Mouse (Mus musculus) testis, adult 2 months (tissue): ENCODE data around the gene Zfp184. TPM values are rescaled to one million over a fixed set of nuclear protein-coding genes. Genes with fewer than 3 reads are reported as not detected.

Experiments used
- H3K27ac ChIP-seq: fragments of 200-500 bp; 2 replicates; pipeline ENCODE4 v1.5.1; 2012; ENCODE audit warnings: low read depth, low read length; ENCODE audit not compliant: control insufficient read depth, insufficient read depth
- H3K27me3 ChIP-seq: fragments of 200-500 bp; 2 replicates; pipeline ENCODE4 v1.6.1; 2012; ENCODE audit warnings: mild to moderate bottlenecking, low read length, moderate library complexity; ENCODE audit not compliant: control insufficient read depth, insufficient read depth
- H3K36me3 ChIP-seq: fragments of 200-500 bp; 2 replicates; pipeline ENCODE4 v1.6.1; 2012; ENCODE audit warnings: mild to moderate bottlenecking, low read length; ENCODE audit not compliant: control insufficient read depth, insufficient read depth
- H3K4me1 ChIP-seq: fragments of 200-500 bp; 2 replicates; pipeline ENCODE4 v1.6.1; 2012; ENCODE audit warnings: low read length; ENCODE audit not compliant: control insufficient read depth, insufficient read depth
- H3K4me3 ChIP-seq: fragments of 200-500 bp; 2 replicates; pipeline ENCODE4 v1.5.1; 2012; ENCODE audit warnings: low read depth, mild to moderate bottlenecking, low read length, moderate library complexity, mixed read lengths; ENCODE audit not compliant: control insufficient read depth
- CTCF ChIP-seq: fragments of 200-500 bp; IDR thresholded peaks from 2 replicates; pipeline ENCODE4 v1.5.1; 2012; ENCODE audit warnings: low read depth, mild to moderate bottlenecking, inconsistent platforms, low read length, moderate library complexity; ENCODE audit not compliant: control insufficient read depth, insufficient read depth, insufficient replicate concordance
- POLR2A ChIP-seq: fragments of 200-500 bp; IDR thresholded peaks from 2 replicates; pipeline ENCODE4 v1.6.1; 2012; ENCODE audit warnings: low read depth, mild to moderate bottlenecking, inconsistent platforms, low read length, moderate library complexity; ENCODE audit not compliant: control insufficient read depth
- polyA plus RNA-seq: library from polyadenylated mRNA; depleted of rRNA; stranded (reverse); fragments of >200 nt; gene quantifications from 2 replicates; pipeline ENCODE4 v1.2.3, GENCODE M21; 2012

Gene Zfp184
- polyA plus RNA-seq, 1 experiment: 2.8 TPM

DNA sequence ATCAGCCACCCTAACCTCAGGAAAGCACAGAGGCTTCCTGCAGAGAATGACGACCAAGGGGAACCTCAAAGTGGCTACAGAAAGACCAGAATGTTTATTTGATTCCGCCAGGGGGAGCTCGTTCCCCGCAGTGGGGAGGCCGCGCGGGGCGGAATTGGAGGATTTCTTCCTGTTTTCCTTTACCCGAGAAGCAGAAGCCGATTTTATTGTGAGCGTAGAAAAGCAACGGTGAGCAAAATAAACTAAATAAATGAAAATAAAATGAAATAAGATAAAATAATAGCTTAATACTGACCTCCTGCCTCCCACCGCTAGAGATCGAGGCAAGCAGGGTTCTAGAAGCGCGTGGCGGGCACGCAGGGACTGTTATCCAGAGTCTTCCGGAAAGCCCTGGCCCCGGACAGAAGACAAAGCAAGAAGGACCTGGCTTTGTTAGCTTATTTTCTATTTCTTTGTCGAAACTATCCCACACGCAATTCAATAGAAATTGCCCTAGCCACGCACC is 29.4 kb downstream of the Zfp184 start:
- H3K4me1 ChIP-seq: peaks cover 2% of the 10 kb centered on the region; the same call in 1 of the 2 replicates
- peak overlapping the region; percentile 86 for H3K27ac ChIP-seq
- H3K27me3 ChIP-seq: no peaks in the 10 kb centered on the region
- peak overlapping the region; percentile 88 for H3K4me3 ChIP-seq
- TF ChIP-seq CTCF (peak; percentile 74), POLR2A (no peak)
- no peaks in the 10 kb centered on the region for H3K36me3 ChIP-seq

GRCm38 (mm10) chr13:21974726-21975473 is 30.0 kb downstream of the Zfp184 start:
- peak overlapping the region; percentile 86 for H3K27ac ChIP-seq
- no peaks in the 10 kb centered on the region for H3K36me3 ChIP-seq
- TF ChIP-seq CTCF (no peak), POLR2A (no peak)
- H3K4me1 ChIP-seq: peaks cover 2% of the 10 kb centered on the region; the same call in 1 of the 2 replicates
- peak overlapping the region; percentile 88 for H3K4me3 ChIP-seq
- H3K27me3 ChIP-seq: no peaks in the 10 kb centered on the region

DNA sequence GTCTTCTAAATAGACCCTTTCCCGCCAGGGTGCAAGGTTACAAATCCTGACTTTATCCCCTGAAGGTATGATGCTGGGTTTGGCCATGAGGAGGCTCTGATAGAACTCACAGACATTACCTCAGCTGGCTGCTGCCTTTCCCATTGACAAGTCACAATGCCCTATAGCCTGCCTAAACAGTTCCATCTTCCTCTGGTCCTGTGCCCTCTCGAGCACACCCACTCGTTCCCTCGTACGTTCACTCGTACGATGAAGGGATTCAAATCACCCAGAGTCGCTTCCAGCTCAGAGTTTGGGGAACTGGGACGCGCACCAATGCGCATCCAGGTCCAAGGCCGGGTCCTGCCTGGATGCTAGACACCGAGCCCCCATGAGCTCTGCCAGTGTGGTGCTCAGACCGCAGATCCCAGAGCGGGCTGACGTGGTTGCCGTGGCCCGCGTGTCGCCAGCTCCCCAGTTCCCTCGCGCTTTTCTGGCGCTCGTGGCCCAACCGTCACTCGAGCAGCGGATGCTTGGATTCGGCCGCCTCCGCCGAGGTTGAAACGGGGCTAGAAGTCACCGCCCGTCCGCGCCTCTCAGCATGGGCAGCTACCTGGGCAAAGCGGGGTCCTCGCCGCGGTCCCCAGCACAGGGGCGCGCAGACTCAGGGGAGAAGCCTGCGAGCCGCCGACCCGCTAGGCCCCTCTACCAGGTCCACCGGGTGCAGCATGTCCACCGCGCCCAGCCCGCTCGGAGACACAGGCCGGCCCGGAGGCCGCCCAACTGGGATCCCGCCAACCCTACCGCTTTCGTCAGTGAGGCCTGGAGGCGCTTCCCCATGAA is 36.3 kb downstream of the Zfp184 start, which contains the start of gene Pom121l2:
Pom121l2 (plus strand) TSS at position 214 of the 822 bp plus-strand sequence.
- H3K27me3 ChIP-seq: no peaks in the 10 kb centered on the region
- H3K4me1 ChIP-seq: no peaks in the 10 kb centered on the region
- peak; percentile 53; the same call in 1 of the 2 replicates for TF ChIP-seq POLR2A
- TF ChIP-seq CTCF: no peak
- peak within 1 kb of the TSS; percentile 87 for H3K27ac ChIP-seq
- H3K36me3 ChIP-seq: no peaks in the 10 kb centered on the region; the same call in 1 of the 2 replicates
- peak within 1 kb of the TSS; percentile 88 for H3K4me3 ChIP-seq

DNA sequence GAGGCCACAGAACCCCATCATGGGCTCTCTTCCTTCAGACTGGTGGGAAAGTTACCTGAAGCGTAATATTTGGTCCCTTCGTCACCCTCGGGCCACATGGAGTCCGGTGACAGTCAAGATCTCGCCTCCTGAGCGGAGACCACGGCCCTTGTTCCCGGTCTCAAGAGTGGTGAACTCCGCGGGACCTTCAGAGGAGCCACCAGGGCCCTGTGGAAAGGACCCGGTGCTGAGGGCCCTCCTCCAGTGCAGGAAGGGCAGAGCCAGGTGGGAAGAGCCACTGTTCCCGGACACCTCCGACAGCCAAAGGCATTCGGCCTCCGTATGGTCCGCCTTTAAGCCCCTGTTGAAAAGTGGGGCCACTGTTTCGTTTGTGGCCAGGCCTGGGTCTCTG is 36.9 kb downstream of the Zfp184 start:
- Histone ChIP-seq H3K27me3 (no peaks in the 10 kb centered on the region), H3K27ac (peak overlapping the region; percentile 87)

GRCm38 (mm10) chr13:21984486-21984885 is 39.6 kb downstream of the Zfp184 start:
- Histone ChIP-seq H3K27ac (no peak overlapping the region; the same call in 1 of the 2 replicates), H3K4me1 (no peaks in the 10 kb centered on the region), H3K4me3 (peak overlapping the region; percentile 88), H3K36me3 (no peaks in the 10 kb centered on the region; the same call in 1 of the 2 replicates), H3K27me3 (no peaks in the 10 kb centered on the region)
- TF ChIP-seq POLR2A (no peak), CTCF (no peak)

More for the DNA sequence above, 36.9 kb downstream of the Zfp184 start:
- peak overlapping the region; percentile 88 for H3K4me3 ChIP-seq
- TF ChIP-seq POLR2A: no peak
- TF ChIP-seq CTCF: no peak
- no peaks in the 10 kb centered on the region for H3K4me1 ChIP-seq
- H3K36me3 ChIP-seq: no peaks in the 10 kb centered on the region; the same call in 1 of the 2 replicates

- Histone ChIP-seq H3K4me1 (peaks cover 8% of the 10 kb centered on the region), H3K36me3 (no peaks in the 10 kb centered on the region), H3K4me3 (no peak overlapping the region), H3K27me3 (peaks cover 11% of the 10 kb centered on the region), H3K27ac (no peak overlapping the region)
- TF ChIP-seq CTCF (no peak), POLR2A (no peak)
Observed at GRCm38 (mm10) chr13:21992550-21992949, 47.7 kb downstream of the Zfp184 start.
